Mouse (Mus musculus) brain, embryonic 14.5 days (tissue): ENCODE data around the gene Tcap. TPM values are rescaled to one million over a fixed set of nuclear protein-coding genes. Genes with fewer than 3 reads are reported as not detected.
A peak's percentile ranks its signal among the peaks of the same experiment; 100 is the strongest.

Source experiments
- DNase-seq: peaks from one replicate; pipeline ENCODE4 v3.0.0-alpha.2; 2011; ENCODE audit warnings: low read depth
- CTCF ChIP-seq: fragments of 200-500 bp; IDR thresholded peaks from 2 replicates; pipeline ENCODE4 v1.5.1; 2012; ENCODE audit warnings: inconsistent platforms, mild to moderate bottlenecking, moderate library complexity, borderline replicate concordance; ENCODE audit not compliant: insufficient read depth, insufficient read length; ENCODE audit errors: extremely low read depth
- POLR2A ChIP-seq: fragments of 200-500 bp; IDR thresholded peaks from 2 replicates; pipeline ENCODE4 v1.6.1; 2012; ENCODE audit warnings: mild to moderate bottlenecking, inconsistent platforms, borderline replicate concordance; ENCODE audit not compliant: poor library complexity, insufficient read depth, insufficient read length, severe bottlenecking; ENCODE audit errors: extremely low read depth
- polyA plus RNA-seq: library from polyadenylated mRNA; depleted of rRNA; stranded (reverse); fragments of >200 nt; gene quantifications from 2 replicates; pipeline ENCODE4 v1.2.3, GENCODE M21; 2012; rRNA removed

Tcap gene
- 0.38 and 0.48 TPM in 2 replicates for polyA plus RNA-seq

DNA sequence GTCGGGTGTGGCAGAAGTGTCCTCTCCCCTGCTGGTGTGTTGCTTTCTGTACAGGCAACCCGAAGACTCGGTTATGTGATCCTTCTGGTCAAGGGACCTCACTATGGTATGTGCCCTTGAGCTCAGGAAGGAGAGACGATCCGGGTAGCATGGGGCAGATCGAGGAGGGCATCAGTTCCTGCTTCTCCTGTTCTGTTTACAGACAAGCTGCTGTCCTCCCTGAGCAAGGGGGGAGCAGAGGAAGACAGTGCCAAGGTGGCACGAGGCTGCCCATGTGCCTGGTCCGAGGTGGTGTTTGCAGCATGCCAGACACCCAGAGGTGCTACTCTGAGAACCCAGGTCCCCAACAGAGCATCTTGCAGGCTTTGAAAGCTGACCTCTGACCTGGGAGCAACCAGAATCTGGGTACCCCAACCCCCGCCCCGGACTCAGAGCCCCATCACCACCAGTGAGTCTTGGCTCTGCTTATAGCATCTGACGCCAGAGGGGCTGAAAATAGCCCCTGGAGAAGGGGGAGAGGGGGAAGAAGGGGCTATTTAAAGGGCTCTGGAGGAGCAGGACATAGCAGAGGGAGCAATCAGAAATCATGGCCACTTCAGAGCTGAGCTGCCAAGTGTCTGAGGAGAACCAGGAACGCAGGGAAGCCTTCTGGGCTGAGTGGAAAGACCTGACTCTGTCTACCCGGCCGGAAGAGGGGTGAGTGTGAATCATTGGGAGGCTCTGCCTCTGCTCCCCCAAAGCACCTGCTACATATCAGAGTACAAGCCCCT, at the start of gene Tcap:
TSS of gene Tcap (plus strand) at position 551 of the 770 bp plus-strand sequence.
- TF ChIP-seq POLR2A (no peak), CTCF (no peak)
- DNase-seq, result no peak

GRCm38 (mm10) chr11:98333981-98334741, 49.5 kb upstream of the Tcap start:
- TF ChIP-seq POLR2A (no peak), CTCF (no peak)
- peak; percentile 82 for DNase-seq

- TF ChIP-seq CTCF (no peak), POLR2A (no peak)
- DNase-seq, result peak; percentile 61
These were observed 48.4 kb upstream of the Tcap start for GRCm38 (mm10) chr11:98335250-98335649.

DNA sequence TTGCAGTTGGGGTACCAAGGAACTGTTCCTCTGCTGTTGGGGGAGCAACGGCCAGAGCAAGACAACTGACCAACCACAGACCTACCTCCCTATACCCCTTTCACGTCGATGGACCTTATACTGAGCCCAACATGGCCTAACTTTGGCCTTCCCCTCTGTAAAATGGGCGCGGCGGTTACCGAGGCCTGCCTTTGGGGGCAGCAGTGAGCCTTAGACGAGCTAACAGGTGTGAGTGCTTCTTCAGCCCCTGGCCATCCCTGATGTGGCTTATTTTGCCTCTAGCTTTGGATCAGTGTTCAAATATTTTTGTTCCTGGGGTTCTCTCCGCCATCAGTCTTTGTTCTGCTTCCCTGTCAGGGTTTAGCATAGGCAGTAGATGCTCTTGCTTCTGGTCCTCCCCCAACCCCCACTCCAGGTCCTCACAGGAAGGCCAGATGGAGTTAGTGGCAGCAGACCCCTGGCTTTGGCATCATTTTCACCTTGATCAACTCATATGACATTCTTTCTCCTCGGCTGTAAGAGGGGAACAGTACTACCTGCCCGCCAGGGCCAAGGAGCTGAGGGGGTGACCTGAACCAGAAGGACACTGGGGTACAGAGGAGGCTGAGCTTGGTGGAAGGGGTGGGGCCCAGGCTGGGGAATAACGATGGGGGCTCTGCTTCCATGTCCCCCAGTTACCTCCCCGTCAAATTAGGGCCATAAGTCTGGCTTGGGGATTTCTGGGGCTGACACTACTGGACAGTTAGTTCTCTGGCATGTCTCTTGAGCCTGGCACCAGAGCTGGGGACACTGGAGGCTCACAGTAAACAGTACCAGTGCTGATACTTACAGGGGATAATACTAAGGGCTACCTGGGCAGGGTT, 47.1 kb upstream of the Tcap start:
- TF ChIP-seq POLR2A (no peak), CTCF (peak; percentile 44; the same call in 1 of the 2 replicates)

DNA sequence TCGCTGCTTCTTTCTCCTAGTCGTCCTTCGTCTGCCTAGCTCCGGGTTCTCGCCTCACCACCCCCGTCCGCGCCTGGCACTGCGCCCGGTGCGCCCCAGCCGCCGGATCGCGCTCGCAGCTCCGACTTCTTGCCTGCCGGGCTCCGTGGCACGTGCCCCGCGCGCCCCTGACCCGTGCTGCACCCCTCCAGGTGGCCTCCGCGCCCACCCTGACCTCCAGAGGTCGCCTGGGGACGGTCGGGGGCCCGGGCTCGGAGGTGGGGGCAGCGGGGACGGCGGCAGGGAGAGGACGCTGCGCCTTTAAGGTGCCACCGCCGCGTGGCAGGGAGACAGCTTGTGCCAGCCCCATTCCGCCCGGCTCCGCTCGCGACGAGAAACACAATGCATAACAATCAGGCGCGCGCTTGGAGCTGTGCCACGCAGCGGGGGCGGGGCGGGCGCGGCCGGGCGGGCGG, 45.1 kb upstream of the Tcap start:
- TF ChIP-seq CTCF (no peak), POLR2A (no peak)
- DNase-seq, result peak; percentile 87

More for the DNA sequence above, 47.1 kb upstream of the Tcap start:
- no peak for DNase-seq

DNA sequence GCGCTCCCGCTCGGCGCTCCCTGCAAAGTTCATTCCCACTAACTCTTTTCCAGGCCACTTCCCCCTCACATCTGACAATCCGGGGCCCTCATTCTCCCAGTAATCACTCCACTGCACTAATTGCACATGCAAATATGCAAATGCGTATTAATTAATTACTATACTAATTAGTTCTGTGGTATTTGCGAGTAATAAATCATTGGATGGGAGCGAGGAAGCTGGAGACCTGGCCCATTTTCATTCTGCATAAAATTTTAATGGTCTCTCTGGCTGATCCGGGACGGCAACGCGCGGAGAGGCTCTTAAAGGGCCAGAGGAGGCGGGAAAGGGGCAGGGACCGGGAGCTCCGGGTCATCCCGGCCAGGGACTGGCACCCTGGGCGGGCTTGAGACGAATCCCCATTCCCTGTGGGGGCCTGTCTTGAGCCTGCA, 44.5 kb upstream of the Tcap start:
- TF ChIP-seq POLR2A (no peak), CTCF (no peak)
- peak; percentile 92 for DNase-seq

- TF ChIP-seq POLR2A (no peak), CTCF (no peak)
- peak; percentile 63 for DNase-seq
These were observed 43.8 kb upstream of the Tcap start for GRCm38 (mm10) chr11:98339679-98340287.

GRCm38 (mm10) chr11:98340597-98340996, 43.0 kb upstream of the Tcap start:
- TF ChIP-seq CTCF (no peak), POLR2A (no peak)
- DNase-seq, result no peak

- no peak for DNase-seq
- TF ChIP-seq POLR2A, result no peak
- TF ChIP-seq CTCF, result no peak
These were observed 42.4 kb upstream of the Tcap start for GRCm38 (mm10) chr11:98341174-98341573.

DNA sequence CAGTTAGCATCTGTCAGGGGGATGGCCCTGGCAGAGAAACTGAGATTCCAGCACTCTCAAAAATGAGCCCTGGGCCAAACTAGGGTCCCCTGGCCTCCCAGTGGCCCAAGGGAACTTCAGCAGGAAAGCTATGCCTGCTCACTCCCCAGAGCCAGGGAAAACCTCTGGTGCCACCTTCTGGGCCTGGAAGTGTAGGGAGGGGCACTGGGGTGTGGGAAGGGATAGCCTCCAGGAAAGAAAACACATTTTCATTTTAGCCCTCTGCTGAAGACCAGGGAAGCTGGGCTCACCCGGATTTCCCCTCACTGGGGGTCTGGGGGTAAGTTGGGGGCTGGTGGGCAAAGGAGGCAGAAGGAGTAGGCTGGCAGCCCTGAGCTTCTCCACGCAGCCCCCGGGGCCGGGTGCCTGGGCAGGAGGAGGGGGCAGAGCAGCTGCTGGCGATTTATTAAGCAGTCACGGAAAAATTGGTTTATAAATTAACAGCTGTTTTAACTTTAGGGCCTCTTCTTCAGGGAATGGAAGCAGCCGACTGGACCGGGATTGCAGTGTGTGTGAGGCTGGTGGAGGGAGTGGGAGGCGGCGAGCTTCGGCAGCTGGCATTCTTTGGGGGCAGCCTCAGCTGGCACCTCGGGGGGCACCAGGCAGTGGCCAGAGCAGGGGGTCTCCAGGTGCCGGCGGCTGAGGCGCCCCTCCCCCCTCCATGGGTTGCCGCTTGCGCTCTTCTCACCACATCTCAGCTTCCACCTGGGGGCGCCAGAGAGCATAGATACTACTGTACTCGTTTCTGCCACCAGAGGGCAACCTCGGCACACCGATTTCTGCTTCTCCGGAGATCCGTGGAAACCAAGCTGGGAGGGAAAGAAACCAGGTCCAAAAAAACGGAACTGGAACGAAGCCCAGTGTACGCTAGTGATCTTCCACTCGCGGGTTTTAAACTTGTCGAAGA, 41.3 kb upstream of the Tcap start:
- DNase-seq, result peak; percentile 92
- no peak for TF ChIP-seq POLR2A
- TF ChIP-seq CTCF, result peak; percentile 100

DNA sequence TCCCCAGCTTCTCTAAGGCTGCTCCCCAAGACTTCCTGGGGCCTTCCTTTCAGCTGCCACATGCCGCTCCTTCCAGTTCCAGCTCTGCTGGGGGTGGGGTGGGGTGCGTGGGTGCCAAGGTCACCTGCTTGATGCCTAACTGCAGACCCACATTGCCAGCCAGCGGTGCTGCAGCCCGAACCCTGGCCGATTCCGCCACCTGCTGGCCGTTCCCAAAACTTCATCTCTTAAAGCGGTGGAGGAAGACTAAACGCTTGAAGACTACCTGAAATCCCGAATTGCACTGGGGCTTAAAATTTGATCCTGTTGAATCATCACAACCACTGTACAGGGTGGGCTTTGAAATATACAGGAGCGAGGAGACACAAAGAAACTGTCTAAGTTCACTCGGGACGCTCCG, 38.4 kb upstream of the Tcap start:
- peak; percentile 88 for TF ChIP-seq CTCF
- TF ChIP-seq POLR2A, result no peak
- peak; percentile 83 for DNase-seq

GRCm38 (mm10) chr11:98346168-98346567, 37.4 kb upstream of the Tcap start:
- TF ChIP-seq CTCF (no peak), POLR2A (no peak)
- DNase-seq, result no peak
